Mouse (Mus musculus) testis, adult 2 months (tissue): Measurements from ENCODE around the gene Ptrh1.

ENCODE experiments used
- CTCF ChIP-seq: fragments of 200-500 bp; IDR thresholded peaks from 2 replicates; pipeline ENCODE4 v1.5.1; 2012; ENCODE audit warnings: low read depth, mild to moderate bottlenecking, inconsistent platforms, low read length, moderate library complexity; ENCODE audit not compliant: control insufficient read depth, insufficient read depth, insufficient replicate concordance
- POLR2A ChIP-seq: fragments of 200-500 bp; IDR thresholded peaks from 2 replicates; pipeline ENCODE4 v1.6.1; 2012; ENCODE audit warnings: low read depth, mild to moderate bottlenecking, inconsistent platforms, low read length, moderate library complexity; ENCODE audit not compliant: control insufficient read depth

- TF ChIP-seq CTCF = no peak
- TF ChIP-seq POLR2A = no peak
These were observed 48.6 kb downstream of the Ptrh1 start for GRCm38 (mm10) chr2:32824181-32824580.
